Mouse (Mus musculus) lung, embryonic 14.5 days (tissue): ENCODE data around the gene Zcchc14. TPM values are rescaled to one million over a fixed set of nuclear protein-coding genes. Genes with fewer than 3 reads are reported as not detected.
A peak's percentile ranks its signal among the peaks of the same experiment; 100 is the strongest.
"Not testable (repeated sequence)": the region's sequence is repeated elsewhere in the genome, so short reads cannot be mapped to it uniquely, and the experiment has no call there.

Source experiments
- ATAC-seq: fragments of 200-750 bp; cut with Nextera tagmentation; 2 replicates; pipeline ENCODE4 v1.8.0; 2017; ENCODE audit warnings: mild to moderate bottlenecking, moderate TSS enrichment, moderate library complexity; ENCODE audit not compliant: insufficient read depth
- DNase-seq: peaks from one replicate; pipeline ENCODE4 v3.0.0-alpha.2; 2015
- H3K27ac ChIP-seq: fragments of 300-500 bp; sonication (generic); 2 replicates; pipeline ENCODE4 v1.5.1; 2014; ENCODE audit warnings: low read depth, mild to moderate bottlenecking, moderate library complexity
- H3K27me3 ChIP-seq: fragments of 300-500 bp; sonication (generic); 2 replicates; pipeline ENCODE4 v1.6.1; 2014; ENCODE audit warnings: low read length, control low read depth; ENCODE audit not compliant: insufficient read depth
- H3K36me3 ChIP-seq: fragments of 300-500 bp; sonication (generic); 2 replicates; pipeline ENCODE4 v1.6.1; 2014; ENCODE audit warnings: control low read depth; ENCODE audit not compliant: insufficient read depth
- H3K4me1 ChIP-seq: fragments of 300-500 bp; sonication (generic); 2 replicates; pipeline ENCODE4 v1.6.1; 2014; ENCODE audit warnings: antibody characterized with exemption, control low read depth; ENCODE audit not compliant: insufficient read depth
- H3K4me2 ChIP-seq: fragments of 300-500 bp; sonication (generic); 2 replicates; pipeline ENCODE4 v1.6.1; 2014; ENCODE audit warnings: mild to moderate bottlenecking
- H3K4me3 ChIP-seq: fragments of 300-500 bp; sonication (generic); 2 replicates; pipeline ENCODE4 v1.5.1; 2014; ENCODE audit warnings: low read depth, low read length
- H3K9ac ChIP-seq: fragments of 300-500 bp; sonication (generic); 2 replicates; pipeline ENCODE4 v1.6.1; 2014
- H3K9me3 ChIP-seq: fragments of 300-500 bp; sonication (generic); 2 replicates; pipeline ENCODE4 v1.6.1; 2016; ENCODE audit warnings: low read depth, low read length, control low read depth
- CTCF ChIP-seq: IDR thresholded peaks from 2 replicates; pipeline ENCODE4 v1.5.1; 2016; ENCODE audit warnings: antibody characterized with exemption, low read depth
- WGBS: fragments of 180-500 bp; shearing (Covaris S2); extraction: QIAGEN DNeasy Blood & Tissue Kit; methylation state at CpG from one replicate; pipeline ENCODE4 v1.1.7; 2014; 5-methylcytosine and 5-hydroxymethylcytosine counted together
- polyA plus RNA-seq: library from polyadenylated mRNA; unstranded; fragments of >200 nt; fragmentation: Nextera tagmentation; extraction: Ambion mirVana; gene quantifications from 2 replicates; pipeline ENCODE4 v1.2.1, GENCODE M21; 2014

Zcchc14 gene
- polyA plus RNA-seq, 1 experiment from 2014 or later = 25.0 TPM

DNA sequence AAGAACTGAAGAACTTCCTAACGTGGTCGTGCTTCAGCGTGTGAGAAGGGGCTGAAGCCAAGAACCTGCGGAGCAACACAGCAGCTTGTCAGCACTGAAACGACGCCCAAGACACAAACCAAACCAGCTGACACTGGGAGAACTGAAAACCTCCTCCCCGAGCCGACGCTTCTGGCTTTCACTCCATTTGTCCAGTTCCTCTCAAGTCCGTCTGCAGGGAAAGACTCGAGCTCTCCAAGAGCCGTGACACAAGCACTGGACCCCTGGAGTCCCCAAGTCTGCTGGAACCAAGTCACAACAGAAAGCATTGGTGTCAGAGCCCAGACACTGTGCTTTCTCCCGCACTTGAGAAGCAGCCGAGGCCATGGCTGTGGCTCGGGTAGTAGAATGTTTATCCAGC, 43.5 kb downstream of the Zcchc14 start:
- WGBS = 85% methylated on average over 15 of the region's 15 CpGs
- ATAC-seq = no peak
- peaks cover 66% of the 10 kb centered on the region for H3K36me3 ChIP-seq

DNA sequence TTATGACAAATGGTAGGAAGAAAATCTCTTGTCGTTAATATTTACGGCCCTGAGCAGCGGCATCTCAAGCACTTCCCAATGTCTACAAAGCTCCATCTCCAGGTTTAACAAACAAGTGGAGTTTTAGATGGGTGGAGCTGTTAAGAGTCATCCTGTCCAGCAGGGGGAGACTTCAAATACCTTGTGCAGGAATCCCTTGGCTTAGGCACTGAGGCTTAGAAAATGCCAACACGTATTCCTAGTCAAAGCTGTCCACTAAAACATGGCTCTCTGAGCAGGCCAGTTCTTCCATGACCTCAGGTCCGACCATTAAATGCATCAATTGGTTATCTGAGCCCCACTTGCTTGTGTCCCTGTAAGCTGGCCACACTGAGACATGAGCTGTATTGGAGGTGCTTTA, 45.0 kb downstream of the Zcchc14 start:
- no peak overlapping the region for H3K9ac ChIP-seq
- DNase-seq (peak; percentile 22), ATAC-seq (no peak)
- H3K9me3 ChIP-seq = no peaks in the 10 kb centered on the region
- WGBS = 81% methylated on average over 5 of the region's 5 CpGs
- TF ChIP-seq CTCF = peak; percentile 54
- H3K4me3 ChIP-seq = no peak overlapping the region
- H3K4me2 ChIP-seq = no peak overlapping the region
- H3K27ac ChIP-seq = no peak overlapping the region
- no peaks in the 10 kb centered on the region for H3K4me1 ChIP-seq
- H3K27me3 ChIP-seq = no peaks in the 10 kb centered on the region
- H3K36me3 ChIP-seq = peaks cover 79% of the 10 kb centered on the region

More for the DNA sequence above, 43.5 kb downstream of the Zcchc14 start:
- Histone ChIP-seq H3K9me3 (no peaks in the 10 kb centered on the region), H3K27me3 (no peaks in the 10 kb centered on the region), H3K27ac (no peak overlapping the region), H3K4me1 (no peaks in the 10 kb centered on the region), H3K4me3 (no peak overlapping the region), H3K4me2 (no peak overlapping the region), H3K9ac (no peak overlapping the region)
- TF ChIP-seq CTCF = no peak
- no peak for DNase-seq

DNA sequence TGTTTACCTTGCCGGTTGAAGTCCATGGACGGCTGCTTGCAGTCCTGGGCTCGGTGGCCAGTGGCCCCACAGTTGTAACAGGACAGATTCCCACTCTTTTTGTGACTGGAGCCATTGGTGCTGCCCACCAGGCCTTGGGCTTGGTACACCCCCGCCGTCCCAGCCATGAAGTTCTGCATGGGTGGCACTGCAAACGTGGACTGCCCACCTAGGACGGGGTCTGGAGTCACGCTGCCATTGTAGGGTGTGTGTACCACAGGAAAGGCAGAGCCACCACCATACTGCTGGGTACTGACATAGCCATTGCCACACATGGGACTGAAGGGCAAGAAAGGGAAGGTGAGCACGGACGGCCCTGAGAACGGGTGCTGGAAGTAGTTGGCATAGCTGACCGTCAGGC, 48.9 kb downstream of the Zcchc14 start:
- DNase-seq (no peak), ATAC-seq (no peak)
- 94% methylated on average over 12 of the region's 12 CpGs for WGBS
- H3K27me3 ChIP-seq = no peaks in the 10 kb centered on the region
- no peak overlapping the region for H3K9ac ChIP-seq
- H3K4me3 ChIP-seq = no peak overlapping the region
- no peaks in the 10 kb centered on the region for H3K4me1 ChIP-seq
- H3K36me3 ChIP-seq = peaks cover 95% of the 10 kb centered on the region
- H3K9me3 ChIP-seq = no peaks in the 10 kb centered on the region
- no peak for TF ChIP-seq CTCF
- no peak overlapping the region for H3K27ac ChIP-seq
- H3K4me2 ChIP-seq = no peak overlapping the region

DNA sequence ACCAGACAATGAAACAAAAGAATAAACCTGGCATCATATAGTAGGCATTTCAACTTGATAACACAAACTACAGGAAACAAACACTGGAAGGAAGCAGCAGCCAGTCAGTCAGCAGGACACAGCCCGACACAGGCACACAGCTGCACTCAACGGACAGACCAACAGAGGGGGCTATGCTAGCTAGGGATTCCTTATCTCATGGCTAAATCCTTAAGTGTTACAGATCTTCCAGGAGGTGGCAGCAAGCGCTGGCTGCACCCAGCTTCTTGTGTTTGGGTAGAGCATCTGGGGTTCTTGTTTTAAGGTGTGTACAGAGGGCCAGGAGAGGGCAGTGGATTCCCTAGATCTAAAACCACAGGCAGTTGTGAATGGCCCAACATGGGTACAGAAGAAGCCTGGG, 49.8 kb downstream of the Zcchc14 start:
- Histone ChIP-seq H3K9ac (no peak overlapping the region), H3K4me2 (no peak overlapping the region), H3K36me3 (peaks cover 92% of the 10 kb centered on the region), H3K9me3 (no peaks in the 10 kb centered on the region), H3K4me1 (no peaks in the 10 kb centered on the region), H3K27ac (no peak overlapping the region), H3K4me3 (no peak overlapping the region), H3K27me3 (no peaks in the 10 kb centered on the region)
- ATAC-seq (peak; percentile 22; the same call in 1 of the 2 replicates), DNase-seq (peak; percentile 88)
- WGBS = 30% methylated on average over 3 of the region's 3 CpGs
- peak; percentile 84 for TF ChIP-seq CTCF

DNA sequence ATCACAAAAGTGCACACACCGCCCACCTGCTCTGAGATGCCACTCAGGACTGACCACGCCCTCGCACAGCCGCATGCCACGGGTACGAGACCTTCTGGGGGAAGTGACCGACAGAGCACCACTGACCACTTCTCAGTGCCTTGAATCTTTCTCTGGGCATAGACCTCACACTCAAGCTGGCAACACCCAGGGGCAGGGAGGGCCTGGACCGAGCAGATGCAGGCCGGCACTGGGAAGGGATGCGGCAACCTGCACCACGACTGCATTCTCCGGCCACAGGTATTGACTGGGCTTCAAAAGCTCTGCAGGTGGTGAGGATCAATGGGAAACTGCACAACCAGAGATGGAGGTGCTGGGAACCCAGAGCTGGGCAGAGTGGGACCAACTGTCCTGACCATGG, 50.3 kb downstream of the Zcchc14 start:
- H3K27ac ChIP-seq = no peak overlapping the region
- no peak overlapping the region for H3K4me3 ChIP-seq
- ATAC-seq (no peak), DNase-seq (no peak)
- no peaks in the 10 kb centered on the region for H3K9me3 ChIP-seq
- no peak overlapping the region for H3K4me2 ChIP-seq
- H3K4me1 ChIP-seq = no peaks in the 10 kb centered on the region
- no peaks in the 10 kb centered on the region for H3K27me3 ChIP-seq
- TF ChIP-seq CTCF = no peak
- peaks cover 92% of the 10 kb centered on the region for H3K36me3 ChIP-seq
- no peak overlapping the region for H3K9ac ChIP-seq
- 91% methylated on average over 12 of the region's 12 CpGs for WGBS

DNA sequence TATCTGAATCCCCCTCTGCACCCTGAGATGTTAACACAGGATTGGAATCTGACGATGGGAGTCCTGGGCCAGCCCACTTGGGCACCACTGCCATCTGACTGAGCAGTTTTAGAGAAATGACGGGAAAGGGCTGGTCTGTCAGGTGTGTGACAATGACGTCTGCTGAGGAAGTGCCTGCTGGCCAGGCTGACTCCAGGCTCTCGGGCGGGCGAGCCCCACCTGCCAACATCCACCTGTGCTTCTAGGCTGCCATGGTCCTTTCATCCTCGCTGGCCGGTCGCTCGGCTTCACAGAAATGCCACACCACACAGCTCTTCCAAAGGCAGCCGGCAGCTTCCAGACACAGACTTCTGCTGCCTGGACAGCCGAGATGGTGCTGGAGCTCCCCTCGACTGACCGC, 52.9 kb downstream of the Zcchc14 start:
- Histone ChIP-seq H3K4me1 (no peaks in the 10 kb centered on the region), H3K27ac (no peak overlapping the region), H3K9me3 (no peaks in the 10 kb centered on the region), H3K4me3 (no peak overlapping the region), H3K27me3 (no peaks in the 10 kb centered on the region), H3K9ac (no peak overlapping the region), H3K4me2 (no peak overlapping the region), H3K36me3 (peaks cover 86% of the 10 kb centered on the region)
- 77% methylated on average over 14 of the region's 14 CpGs for WGBS
- ATAC-seq (no peak), DNase-seq (no peak)
- TF ChIP-seq CTCF = no peak

DNA sequence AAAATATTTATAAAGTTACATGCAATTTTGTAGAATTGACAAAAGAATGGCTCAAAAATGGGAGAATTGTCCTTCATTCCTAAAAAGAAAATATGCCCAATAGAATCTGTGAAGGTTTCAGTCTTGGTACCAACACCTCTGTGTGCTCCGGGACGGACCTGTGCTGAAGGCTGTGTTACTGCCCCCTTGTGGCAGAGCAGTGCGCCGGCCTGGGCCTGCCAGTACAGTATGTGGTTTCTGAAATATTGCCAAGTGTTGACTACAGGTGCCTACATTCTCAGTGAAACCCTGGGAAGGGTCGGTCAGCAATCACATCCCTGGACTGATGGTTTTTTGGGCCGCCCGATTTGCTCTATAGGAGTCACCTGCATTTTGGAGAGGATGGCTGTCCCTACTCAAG, 53.8 kb downstream of the Zcchc14 start:
- no peaks in the 10 kb centered on the region for H3K4me1 ChIP-seq
- peaks cover 84% of the 10 kb centered on the region for H3K36me3 ChIP-seq
- H3K27me3 ChIP-seq = no peaks in the 10 kb centered on the region
- H3K4me2 ChIP-seq = no peak overlapping the region
- H3K9me3 ChIP-seq = no peaks in the 10 kb centered on the region
- no peak overlapping the region for H3K9ac ChIP-seq
- TF ChIP-seq CTCF = peak; percentile 89
- H3K4me3 ChIP-seq = no peak overlapping the region
- H3K27ac ChIP-seq = no peak overlapping the region
- 29% methylated on average over 7 of the region's 7 CpGs for WGBS
- ATAC-seq (peak; percentile 71), DNase-seq (peak; percentile 90)

DNA sequence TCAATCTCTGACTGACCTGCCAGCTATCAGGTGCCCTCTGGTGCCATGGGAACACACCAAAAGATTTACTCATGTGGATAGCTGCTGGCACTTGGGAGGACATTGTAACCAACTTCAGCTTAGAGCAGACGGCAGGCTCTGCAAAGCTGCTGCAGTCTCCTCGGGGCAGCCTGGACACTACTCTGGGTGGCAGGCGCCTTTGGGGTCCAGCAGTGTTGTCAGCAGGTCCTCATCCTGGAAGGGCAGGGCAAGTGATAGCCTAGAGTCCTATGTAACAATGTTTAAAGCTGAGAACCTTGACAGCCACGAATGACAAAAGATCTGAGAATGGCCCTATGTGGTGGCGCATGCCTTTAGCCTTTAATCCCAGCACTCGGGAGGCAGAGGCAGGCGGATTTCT, 54.5 kb downstream of the Zcchc14 start:
- Histone ChIP-seq H3K4me2 (no peak overlapping the region), H3K36me3 (peaks cover 79% of the 10 kb centered on the region), H3K9me3 (no peaks in the 10 kb centered on the region), H3K9ac (no peak overlapping the region), H3K27me3 (no peaks in the 10 kb centered on the region), H3K4me1 (no peaks in the 10 kb centered on the region), H3K27ac (no peak overlapping the region), H3K4me3 (no peak overlapping the region)
- TF ChIP-seq CTCF = no peak
- 87% methylated on average over 7 of the region's 7 CpGs for WGBS
- DNase-seq (no peak), ATAC-seq (no peak)

DNA sequence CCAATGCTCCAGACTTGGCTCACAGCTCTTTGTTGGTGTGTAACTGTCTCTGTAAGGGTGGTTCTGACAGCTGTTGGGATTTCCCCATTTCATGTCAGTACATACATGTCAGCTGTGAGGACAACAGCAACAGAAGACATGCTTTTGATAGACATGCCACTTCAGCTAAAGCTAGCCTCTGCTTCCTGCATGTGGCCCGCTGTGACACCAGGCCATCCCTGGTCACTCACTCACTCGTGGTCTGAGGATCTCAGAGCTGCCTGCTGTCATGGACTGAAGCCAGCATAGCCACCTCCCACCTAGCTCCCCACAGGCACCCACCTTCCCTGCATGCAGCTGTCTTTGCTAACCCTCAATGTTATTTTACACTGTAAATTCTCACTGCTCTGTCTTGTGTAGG, 55.2 kb downstream of the Zcchc14 start:
- peaks cover 73% of the 10 kb centered on the region for H3K36me3 ChIP-seq
- not testable (repeated sequence) for H3K9ac ChIP-seq
- 78% methylated on average over 2 of the region's 2 CpGs for WGBS

More for the DNA sequence above, 55.2 kb downstream of the Zcchc14 start:
- not testable (repeated sequence) for H3K27me3 ChIP-seq, H3K4me1 ChIP-seq, H3K4me2 ChIP-seq, H3K4me3 ChIP-seq, ATAC-seq, H3K27ac ChIP-seq, H3K9me3 ChIP-seq, DNase-seq
